Mouse (Mus musculus) forebrain, embryonic 15.5 days (tissue): ENCODE results near the gene Erich6. TPM values are rescaled to one million over a fixed set of nuclear protein-coding genes. Genes with fewer than 3 reads are reported as not detected.

Experiments
- ATAC-seq: fragments of 200-750 bp; cut with Nextera tagmentation; replicated peaks from 2 replicates; pipeline ENCODE4 v1.8.0; 2017; ENCODE audit warnings: mild to moderate bottlenecking, moderate TSS enrichment, moderate library complexity
- H3K27ac ChIP-seq: fragments of 300-500 bp; sonication (generic); replicated peaks from 2 replicates; pipeline ENCODE4 v1.5.1; 2015; ENCODE audit warnings: mild to moderate bottlenecking, inconsistent platforms
- H3K27me3 ChIP-seq: fragments of 300-500 bp; sonication (generic); 2 replicates; pipeline ENCODE4 v1.6.1; 2015; ENCODE audit warnings: inconsistent platforms
- H3K36me3 ChIP-seq: fragments of 300-500 bp; sonication (generic); 2 replicates; pipeline ENCODE4 v1.6.1; 2015; ENCODE audit warnings: mild to moderate bottlenecking, inconsistent platforms
- H3K4me1 ChIP-seq: fragments of 300-500 bp; sonication (generic); 2 replicates; pipeline ENCODE4 v1.6.1; 2015; ENCODE audit warnings: inconsistent platforms
- H3K4me2 ChIP-seq: fragments of 300-500 bp; sonication (generic); replicated peaks from 2 replicates; pipeline ENCODE4 v1.6.1; 2015; ENCODE audit warnings: mild to moderate bottlenecking, inconsistent platforms
- H3K4me3 ChIP-seq: fragments of 300-500 bp; sonication (generic); 2 replicates; pipeline ENCODE4 v1.5.1; 2015; ENCODE audit warnings: mild to moderate bottlenecking, inconsistent platforms
- H3K9ac ChIP-seq: fragments of 300-500 bp; sonication (generic); replicated peaks from 2 replicates; pipeline ENCODE4 v1.6.1; 2015; ENCODE audit warnings: mild to moderate bottlenecking, inconsistent platforms
- H3K9me3 ChIP-seq: fragments of 300-500 bp; sonication (generic); 2 replicates; pipeline ENCODE4 v1.6.1; 2016; ENCODE audit warnings: inconsistent platforms
- WGBS: fragments of 180-500 bp; shearing (Covaris S2); methylation state at CpG from one replicate; pipeline ENCODE4 v1.1.7; 2015; ENCODE audit warnings: mixed read lengths; 5-methylcytosine and 5-hydroxymethylcytosine counted together
- polyA plus RNA-seq: library from polyadenylated mRNA; unstranded; fragments of >200 nt; fragmentation: Nextera tagmentation; extraction: Ambion mirVana; gene quantifications from 2 replicates; pipeline ENCODE4 v1.2.1, GENCODE M21; 2015

The Erich6 gene
- 0.08 and 0.10 TPM in 2 replicates for polyA plus RNA-seq

DNA sequence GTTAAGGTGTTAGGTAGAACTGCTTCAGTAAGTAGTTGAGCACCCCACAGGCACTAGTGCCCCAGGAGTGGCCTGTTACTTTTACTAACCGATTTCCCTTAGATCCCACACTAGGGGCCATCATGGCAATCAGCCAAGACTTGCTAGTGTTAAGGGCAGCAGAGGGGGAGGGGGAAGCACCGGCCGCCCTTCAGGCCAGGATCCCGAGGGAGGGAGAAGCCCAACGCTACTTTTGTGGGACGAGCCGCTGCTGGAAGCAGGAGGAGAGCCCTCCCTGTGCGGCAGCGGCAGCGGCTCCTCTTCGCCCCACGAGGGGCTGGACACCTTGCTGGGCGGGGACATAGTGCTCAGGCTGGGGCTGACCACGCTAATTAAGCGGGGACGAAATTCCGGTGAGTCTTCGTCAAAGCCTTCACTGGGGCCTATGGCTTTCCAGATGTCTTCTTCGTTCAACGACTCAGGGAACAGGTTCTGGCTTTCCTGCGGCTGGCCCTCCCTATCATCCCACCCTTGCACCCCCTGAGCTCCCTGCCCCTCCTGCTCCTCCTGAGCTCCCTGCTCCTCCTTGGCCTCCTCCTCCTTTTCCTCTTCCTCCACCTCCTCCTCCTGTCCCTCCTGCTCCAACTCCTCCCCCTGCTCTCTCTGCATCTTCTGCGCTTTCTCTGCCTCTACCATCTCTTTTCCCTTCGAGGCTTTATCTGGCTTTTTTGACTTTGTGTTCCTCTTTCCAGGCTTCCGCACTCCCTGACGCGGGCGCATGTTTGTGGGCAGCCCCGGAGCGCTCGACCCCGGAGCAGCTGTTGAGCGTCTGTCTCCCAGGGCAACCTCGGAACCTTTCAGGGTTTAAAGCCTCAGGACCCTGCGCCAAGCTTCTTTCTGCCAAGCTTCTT is at the start of gene Erich6:
Gene Erich6, minus strand, starts transcription at position 802 of the 890 bp plus-strand sequence.
- Histone ChIP-seq H3K27ac (no peak within 1 kb of the TSS), H3K36me3 (no peaks in the 10 kb centered on the region), H3K9ac (peak within 1 kb of the TSS; percentile 48), H3K4me2 (peak within 1 kb of the TSS; percentile 91), H3K27me3 (no peaks in the 10 kb centered on the region), H3K4me3 (peak within 1 kb of the TSS; percentile 47), H3K9me3 (no peaks in the 10 kb centered on the region), H3K4me1 (peaks cover 13% of the 10 kb centered on the region; the same call in 1 of the 2 replicates)
- WGBS: under 1% methylated on average over 34 of the region's 34 CpGs
- ATAC-seq: peak; percentile 90

DNA sequence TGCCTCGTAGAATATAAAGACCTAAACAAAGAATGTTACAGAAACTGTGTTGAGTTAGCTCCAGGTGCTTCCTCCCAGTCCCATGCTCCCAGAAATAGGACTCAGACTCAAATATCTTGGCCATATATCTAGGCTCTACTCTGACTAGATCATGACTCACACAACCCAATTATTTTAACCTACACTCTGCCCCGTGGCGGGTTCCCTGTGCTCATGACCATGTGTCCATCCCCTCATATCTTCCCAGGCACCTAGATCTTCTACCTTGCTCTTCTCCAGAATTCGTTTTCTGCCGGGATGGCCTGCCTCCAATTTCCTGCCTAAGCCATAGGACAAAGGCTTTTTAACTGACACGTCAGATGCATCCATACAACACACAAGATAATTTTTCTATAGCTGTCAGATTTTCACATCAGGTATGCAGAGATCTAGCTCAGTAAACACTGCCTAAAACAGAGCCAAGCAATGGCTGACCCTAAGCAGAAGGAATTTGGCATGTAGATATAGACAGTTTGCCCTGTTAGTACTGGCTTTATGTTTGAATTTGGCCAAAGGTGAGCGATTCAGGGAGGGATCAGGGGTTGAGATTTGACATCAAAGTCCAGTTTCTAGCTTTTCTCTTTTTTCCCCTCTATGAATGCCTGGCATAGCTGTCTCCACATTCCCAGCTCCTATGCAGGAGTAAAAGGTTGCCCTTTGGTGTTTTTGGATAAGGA is 49.4 kb upstream of the Erich6 start:
- no peak for ATAC-seq
- 85% methylated on average over 7 of the region's 7 CpGs for WGBS
- no peak overlapping the region for H3K4me3 ChIP-seq

DNA sequence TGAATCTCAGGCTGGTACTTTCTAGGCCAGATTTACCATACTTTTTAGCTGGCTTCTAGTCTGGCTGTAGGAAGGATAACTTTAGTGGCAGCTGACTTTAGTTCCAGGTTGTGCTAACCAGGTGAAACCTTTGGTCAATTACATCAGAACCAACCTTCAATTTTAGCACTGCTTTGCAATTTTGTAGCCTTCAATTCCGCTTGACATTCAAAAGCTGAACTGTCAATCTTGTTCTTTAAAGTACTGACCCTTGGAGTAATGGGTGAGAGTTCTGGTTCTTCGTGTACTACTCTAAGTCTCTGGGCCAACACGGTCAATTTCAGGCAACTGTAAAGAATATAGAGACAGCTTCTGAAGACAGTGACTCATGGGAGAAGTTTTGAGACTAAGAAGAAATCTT is 48.4 kb upstream of the Erich6 start:
- no peak for ATAC-seq
- H3K27me3 ChIP-seq: no peaks in the 10 kb centered on the region
- H3K4me3 ChIP-seq: no peak overlapping the region
- H3K4me1 ChIP-seq: peaks cover 13% of the 10 kb centered on the region
- no peak overlapping the region for H3K9ac ChIP-seq
- H3K36me3 ChIP-seq: no peaks in the 10 kb centered on the region
- WGBS: 85% methylated on average over 3 of the region's 3 CpGs
- H3K4me2 ChIP-seq: no peak overlapping the region
- no peak overlapping the region for H3K27ac ChIP-seq
- H3K9me3 ChIP-seq: no peaks in the 10 kb centered on the region

More for the DNA sequence above, 49.4 kb upstream of the Erich6 start:
- H3K36me3 ChIP-seq: no peaks in the 10 kb centered on the region
- H3K4me2 ChIP-seq: no peak overlapping the region
- H3K9me3 ChIP-seq: no peaks in the 10 kb centered on the region
- peaks cover 14% of the 10 kb centered on the region for H3K4me1 ChIP-seq
- H3K27me3 ChIP-seq: no peaks in the 10 kb centered on the region
- H3K9ac ChIP-seq: no peak overlapping the region
- H3K27ac ChIP-seq: no peak overlapping the region

DNA sequence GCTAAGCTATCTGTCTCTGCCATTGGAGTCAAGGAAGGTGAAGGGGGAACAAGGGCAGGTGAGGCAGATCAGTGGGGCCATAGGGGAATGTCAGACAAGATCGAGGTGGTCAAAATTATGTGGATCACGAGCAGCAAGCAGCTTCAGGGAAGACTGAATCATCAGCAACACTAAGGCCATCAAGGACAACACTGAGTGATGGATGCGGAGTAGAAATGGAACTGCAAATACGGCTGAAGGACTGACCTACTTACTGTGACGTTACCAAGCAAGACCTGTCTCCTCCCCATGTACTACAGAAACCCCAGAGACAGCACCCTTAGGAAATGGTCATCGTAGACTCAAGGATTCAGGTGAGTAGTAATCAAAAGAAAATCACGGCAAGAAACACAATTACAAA is 46.3 kb upstream of the Erich6 start:
- no peak overlapping the region for H3K4me3 ChIP-seq
- no peak overlapping the region for H3K4me2 ChIP-seq
- H3K36me3 ChIP-seq: no peaks in the 10 kb centered on the region
- peaks cover 10% of the 10 kb centered on the region; the same call in 1 of the 2 replicates for H3K4me1 ChIP-seq
- no peak overlapping the region for H3K9ac ChIP-seq
- 88% methylated on average over 7 of the region's 7 CpGs for WGBS
- H3K27me3 ChIP-seq: no peaks in the 10 kb centered on the region
- ATAC-seq: no peak
- H3K27ac ChIP-seq: no peak overlapping the region
- H3K9me3 ChIP-seq: no peaks in the 10 kb centered on the region

DNA sequence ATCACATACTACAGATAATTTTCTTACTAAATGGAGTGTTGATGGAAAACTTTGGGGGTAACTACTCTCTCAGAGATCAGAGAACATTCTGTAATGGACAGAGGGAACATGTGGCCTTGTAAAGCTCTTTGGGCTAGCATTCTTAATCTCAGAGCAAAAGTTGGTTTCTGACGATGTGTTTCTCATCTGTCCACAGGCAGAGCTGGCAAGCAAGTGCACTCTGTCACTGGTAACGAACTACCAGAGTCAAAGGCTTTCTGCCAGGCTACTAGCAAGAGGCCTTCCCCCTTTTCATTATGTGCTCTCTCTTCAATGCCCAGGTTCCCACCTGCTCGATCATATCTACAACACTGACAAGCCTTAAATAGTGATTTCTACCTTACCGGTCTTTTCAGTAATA is 45.3 kb upstream of the Erich6 start:
- Histone ChIP-seq H3K27me3 (no peaks in the 10 kb centered on the region), H3K9ac (no peak overlapping the region), H3K9me3 (no peaks in the 10 kb centered on the region), H3K27ac (no peak overlapping the region), H3K4me2 (no peak overlapping the region), H3K4me3 (no peak overlapping the region), H3K36me3 (no peaks in the 10 kb centered on the region), H3K4me1 (peaks cover 10% of the 10 kb centered on the region; the same call in 1 of the 2 replicates)
- no peak for ATAC-seq
- 62% methylated on average over 4 of the region's 4 CpGs for WGBS

DNA sequence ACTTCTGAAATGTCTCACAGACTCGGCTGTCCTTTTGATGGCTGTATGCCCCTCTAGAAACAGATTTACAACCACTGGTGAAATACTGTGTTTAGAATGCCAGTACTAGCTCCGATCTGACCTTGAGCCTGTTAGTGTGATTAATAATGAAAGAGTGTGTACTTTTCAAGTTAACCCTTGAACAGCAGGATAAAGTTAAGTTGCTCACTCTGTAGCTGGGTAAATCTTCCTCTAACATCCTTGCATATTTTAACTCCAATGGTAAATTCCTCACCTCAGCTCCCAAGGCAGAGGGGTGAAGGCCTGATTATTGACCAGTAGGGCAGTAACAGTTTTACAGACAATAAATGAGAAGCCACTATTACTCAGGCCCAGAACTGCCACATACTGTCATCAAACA is 44.8 kb upstream of the Erich6 start:
- H3K9ac ChIP-seq: no peak overlapping the region
- no peak overlapping the region for H3K4me3 ChIP-seq
- no peak for ATAC-seq
- no peak overlapping the region for H3K27ac ChIP-seq
- peaks cover 10% of the 10 kb centered on the region; the same call in 1 of the 2 replicates for H3K4me1 ChIP-seq
- no peaks in the 10 kb centered on the region for H3K36me3 ChIP-seq
- WGBS: 56% methylated on average over 2 of the region's 2 CpGs
- no peaks in the 10 kb centered on the region for H3K9me3 ChIP-seq
- no peaks in the 10 kb centered on the region for H3K27me3 ChIP-seq
- no peak overlapping the region for H3K4me2 ChIP-seq

DNA sequence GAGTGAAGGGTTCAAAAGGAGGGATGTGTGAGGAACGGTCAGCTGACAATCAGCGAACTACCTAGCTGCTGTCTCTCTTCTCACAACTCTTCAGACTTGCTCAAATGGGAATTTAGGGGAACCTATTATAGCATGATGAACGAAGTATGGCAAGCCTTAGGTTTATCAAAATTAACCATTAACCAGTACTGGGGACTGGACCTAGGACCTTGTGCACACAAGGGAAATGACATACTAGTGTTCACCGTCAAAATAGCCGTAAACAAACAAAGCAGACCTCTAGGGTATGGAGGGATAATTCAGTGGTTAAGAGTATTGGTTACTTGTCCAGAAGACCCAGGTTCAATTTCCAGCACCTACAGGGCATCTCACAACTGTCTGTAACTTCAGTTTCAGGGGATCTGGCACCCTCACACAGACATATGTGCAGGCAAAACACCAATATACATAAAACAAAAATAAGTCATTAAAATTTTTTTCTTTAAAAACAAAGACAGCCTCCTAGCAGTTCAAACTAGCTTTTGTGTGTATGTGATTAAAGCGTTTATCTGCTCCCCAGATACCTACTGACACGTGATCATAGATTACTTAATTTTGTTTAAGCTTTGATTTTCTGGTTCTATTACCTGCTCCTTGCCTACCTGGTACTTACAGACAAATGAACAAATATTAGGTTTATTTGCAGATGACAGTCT is 44.1 kb upstream of the Erich6 start:
- 88% methylated on average over 7 of the region's 7 CpGs for WGBS

DNA sequence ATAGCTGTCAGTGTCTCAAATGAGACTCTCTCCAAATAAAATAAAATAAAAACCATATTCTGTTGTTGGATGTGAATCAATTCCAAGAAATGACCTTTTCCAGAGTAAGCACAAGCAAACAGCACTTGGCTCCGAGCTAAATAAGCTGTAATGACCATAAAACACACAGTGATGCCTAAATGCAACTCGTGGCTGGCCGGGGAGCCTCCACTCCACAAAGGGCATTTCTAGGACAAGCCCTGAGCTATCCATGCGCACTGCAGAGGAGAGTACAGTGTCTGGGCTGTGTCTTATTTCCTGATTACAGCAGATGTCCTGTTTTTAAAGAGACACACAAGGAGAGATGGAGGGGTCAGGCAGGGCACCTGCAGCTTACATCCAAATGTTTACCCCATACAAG is 43.0 kb upstream of the Erich6 start:
- 65% methylated on average over 4 of the region's 4 CpGs for WGBS
- Histone ChIP-seq H3K27ac (no peak overlapping the region), H3K36me3 (peaks cover 10% of the 10 kb centered on the region; the same call in 1 of the 2 replicates), H3K4me2 (no peak overlapping the region), H3K4me3 (no peak overlapping the region), H3K27me3 (no peaks in the 10 kb centered on the region), H3K9me3 (no peaks in the 10 kb centered on the region), H3K9ac (no peak overlapping the region), H3K4me1 (peaks cover 10% of the 10 kb centered on the region; the same call in 1 of the 2 replicates)
- no peak for ATAC-seq

More for the DNA sequence above, 44.1 kb upstream of the Erich6 start:
- no peak overlapping the region for H3K27ac ChIP-seq
- no peak overlapping the region for H3K4me3 ChIP-seq
- H3K9ac ChIP-seq: no peak overlapping the region
- no peaks in the 10 kb centered on the region for H3K36me3 ChIP-seq
- no peaks in the 10 kb centered on the region for H3K9me3 ChIP-seq
- ATAC-seq: no peak
- no peak overlapping the region for H3K4me2 ChIP-seq
- H3K4me1 ChIP-seq: peaks cover 10% of the 10 kb centered on the region; the same call in 1 of the 2 replicates
- no peaks in the 10 kb centered on the region for H3K27me3 ChIP-seq

DNA sequence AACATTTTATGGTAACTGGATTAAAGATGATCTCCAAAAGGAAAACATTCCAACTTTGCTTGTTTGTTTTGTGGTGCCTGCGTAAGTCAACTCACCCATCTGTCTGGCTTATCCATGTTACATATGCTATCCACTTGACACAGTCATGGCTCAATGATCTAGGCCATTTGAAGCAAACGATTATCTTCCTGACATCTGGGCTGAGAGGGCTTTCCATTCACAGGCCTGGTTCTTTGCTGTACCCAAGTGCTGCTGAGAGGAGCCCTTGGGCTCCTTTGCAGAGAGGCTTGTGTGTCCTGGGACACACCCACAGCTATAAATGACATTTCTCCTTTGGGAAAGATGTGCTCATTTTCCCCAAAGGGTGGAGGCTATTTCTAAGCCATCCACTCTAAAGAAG is 41.9 kb upstream of the Erich6 start:
- 54% methylated on average over 2 of the region's 2 CpGs for WGBS
- Histone ChIP-seq H3K9ac (no peak overlapping the region), H3K4me3 (no peak overlapping the region), H3K27me3 (no peaks in the 10 kb centered on the region), H3K36me3 (peaks cover 10% of the 10 kb centered on the region; the same call in 1 of the 2 replicates), H3K9me3 (no peaks in the 10 kb centered on the region), H3K27ac (no peak overlapping the region), H3K4me1 (peaks cover 10% of the 10 kb centered on the region; the same call in 1 of the 2 replicates), H3K4me2 (no peak overlapping the region)
- no peak for ATAC-seq

DNA sequence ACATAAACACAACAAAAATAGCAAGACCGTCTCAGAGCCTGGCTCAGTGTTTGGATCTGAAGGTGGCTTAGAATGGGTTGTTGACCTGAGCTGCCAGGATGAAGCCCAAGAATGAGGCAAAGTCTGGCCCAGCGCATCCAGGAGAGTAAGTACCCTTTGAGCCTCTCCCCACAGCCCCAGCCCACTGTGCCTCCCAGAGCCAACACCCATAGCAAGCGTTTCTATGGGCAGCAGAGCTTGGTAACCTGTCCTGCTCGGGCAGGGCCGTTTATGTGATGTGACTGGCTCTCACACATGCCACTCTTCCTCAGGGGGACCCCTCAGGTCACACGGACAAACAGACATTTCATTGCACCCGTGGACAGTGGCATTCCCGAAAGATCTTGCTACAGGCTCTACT is 41.4 kb upstream of the Erich6 start:
- Histone ChIP-seq H3K36me3 (peaks cover 10% of the 10 kb centered on the region; the same call in 1 of the 2 replicates), H3K4me3 (no peak overlapping the region), H3K4me1 (peaks cover 10% of the 10 kb centered on the region; the same call in 1 of the 2 replicates), H3K4me2 (no peak overlapping the region), H3K27ac (no peak overlapping the region), H3K9ac (no peak overlapping the region), H3K27me3 (no peaks in the 10 kb centered on the region), H3K9me3 (no peaks in the 10 kb centered on the region)
- no peak for ATAC-seq
- WGBS: 67% methylated on average over 8 of the region's 8 CpGs

DNA sequence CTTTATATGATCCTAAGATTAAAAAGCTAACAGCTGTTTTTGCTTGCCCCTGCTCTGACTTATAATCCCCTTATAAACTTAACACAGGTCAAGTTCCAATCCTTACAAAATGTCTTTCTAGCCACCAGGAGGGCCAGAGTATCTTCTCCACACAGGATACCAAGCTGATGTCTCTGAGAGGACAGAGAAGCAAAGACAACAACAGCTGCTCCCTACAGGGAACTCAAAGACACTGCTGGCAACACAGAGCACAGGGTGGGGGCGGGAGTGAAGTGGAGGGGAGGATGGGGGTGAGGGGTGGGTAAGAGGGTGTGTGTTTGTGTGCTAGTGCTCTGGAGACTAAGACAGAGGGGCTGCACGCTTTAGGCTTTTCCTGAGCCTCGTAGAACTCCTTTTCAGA is 40.6 kb upstream of the Erich6 start:
- no peak overlapping the region for H3K9ac ChIP-seq
- H3K27ac ChIP-seq: no peak overlapping the region
- H3K4me2 ChIP-seq: no peak overlapping the region
- peaks cover 10% of the 10 kb centered on the region; the same call in 1 of the 2 replicates for H3K36me3 ChIP-seq
- H3K4me1 ChIP-seq: peaks cover 10% of the 10 kb centered on the region; the same call in 1 of the 2 replicates
- no peak for ATAC-seq
- H3K9me3 ChIP-seq: no peaks in the 10 kb centered on the region
- no peak overlapping the region for H3K4me3 ChIP-seq
- WGBS: 53% methylated on average over 3 of the region's 3 CpGs
- no peaks in the 10 kb centered on the region for H3K27me3 ChIP-seq
